Comparison of ENCODE assay signal across 8 mouse cellular contexts in genomic region chr19:53528131-53528621, GRCm38 (mm10). TPM values are rescaled to one million over a fixed set of nuclear protein-coding genes. Genes with fewer than 3 reads are reported as not detected.
DNase-seq lines count a peak whose midpoint lies in the region; ATAC-seq lines count a peak whose summit lies in the region.

No protein-coding gene starts in this region.

- no peaks in the 10 kb centered on the region for H3K9me3 ChIP-seq in heart, embryonic 13.5 days
- no peaks in the 10 kb centered on the region for H3K9me3 ChIP-seq in hindbrain, embryonic 12.5 days (replicated peaks)
- H3K9me3 ChIP-seq in midbrain, embryonic 13.5 days = no peaks in the 10 kb centered on the region

- 3% methylated on average over 13 of the region's 13 CpGs for WGBS in heart, embryonic 13.5 days
- WGBS in hindbrain, embryonic 12.5 days = 2% methylated on average over 13 of the region's 13 CpGs
- 2% methylated on average over 13 of the region's 13 CpGs for WGBS in midbrain, embryonic 13.5 days

- DNase-seq in heart, adult 18-20 months = no peak
- DNase-seq in MN1 (ENCODE audit: low spot score) = peak; percentile 32
- no peak for DNase-seq in Muller cell, postnatal 12 days (ENCODE audit: inconsistent ontology term)
- no peak for DNase-seq in thymus, postnatal 14 days
- no peak for DNase-seq in spleen, postnatal 10 days (ENCODE audit: low spot score in 2 of 2)

- peak overlapping the region; percentile 94 for H3K4me2 ChIP-seq in heart, embryonic 13.5 days
- H3K4me2 ChIP-seq in hindbrain, embryonic 12.5 days (replicated peaks) = peak overlapping the region; percentile 93
- peak overlapping the region; percentile 83 for H3K4me2 ChIP-seq in midbrain, embryonic 13.5 days (replicated peaks)

- peaks cover 45% of the 10 kb centered on the region for H3K4me1 ChIP-seq in heart, embryonic 13.5 days
- peaks cover 18% of the 10 kb centered on the region for H3K4me1 ChIP-seq in hindbrain, embryonic 12.5 days
- peaks cover 22% of the 10 kb centered on the region for H3K4me1 ChIP-seq in midbrain, embryonic 13.5 days (replicated peaks)

- no peak for ATAC-seq in heart, embryonic 13.5 days (ENCODE audit: extremely low read depth, insufficient number of reproducible peaks, low FRiP score, low TSS enrichment)
- ATAC-seq in hindbrain, embryonic 12.5 days (ENCODE audit: low FRiP score) = peak; percentile 55
- ATAC-seq in midbrain, embryonic 13.5 days = peak; percentile 49

- no peaks in the 10 kb centered on the region for H3K36me3 ChIP-seq in heart, embryonic 13.5 days
- H3K36me3 ChIP-seq in hindbrain, embryonic 12.5 days = no peaks in the 10 kb centered on the region
- no peaks in the 10 kb centered on the region for H3K36me3 ChIP-seq in midbrain, embryonic 13.5 days

- peak overlapping the region; percentile 78 for H3K4me3 ChIP-seq in heart, embryonic 13.5 days
- peak overlapping the region; percentile 67 for H3K4me3 ChIP-seq in hindbrain, embryonic 12.5 days
- H3K4me3 ChIP-seq in midbrain, embryonic 13.5 days (replicated peaks) = peak overlapping the region; percentile 62

- peak overlapping the region; percentile 88 for H3K9ac ChIP-seq in heart, embryonic 13.5 days
- H3K9ac ChIP-seq in hindbrain, embryonic 12.5 days = peak overlapping the region; percentile 73
- peak overlapping the region; percentile 69 for H3K9ac ChIP-seq in midbrain, embryonic 13.5 days (replicated peaks)

- peak overlapping the region; percentile 81 for H3K27ac ChIP-seq in heart, embryonic 13.5 days (replicated peaks)
- H3K27ac ChIP-seq in hindbrain, embryonic 12.5 days = no peak overlapping the region
- H3K27ac ChIP-seq in midbrain, embryonic 13.5 days = 0 out of 2 replicates have a peak overlapping the region, but pooled peaks have one; percentile 25

- no peaks in the 10 kb centered on the region for H3K27me3 ChIP-seq in heart, embryonic 13.5 days (replicated peaks)
- peaks cover 47% of the 10 kb centered on the region for H3K27me3 ChIP-seq in hindbrain, embryonic 12.5 days
- peaks cover 43% of the 10 kb centered on the region for H3K27me3 ChIP-seq in midbrain, embryonic 13.5 days

RNA-seq across cellular contexts. Expression of gene Dusp5, which starts 0.7 kb away (rescaled TPM):
- polyA plus RNA-seq in heart, embryonic 13.5 days (2015; fragmentation: Nextera tagmentation; extraction: Ambion mirVana) = 7.8 and 8.0 TPM in 2 replicates
- 1 to 10 TPM; 3.3 to 4.2 TPM for total RNA-seq in heart, adult 18-20 months (2021)
- polyA plus RNA-seq in hindbrain, embryonic 12.5 days (2016; fragmentation: Nextera tagmentation; extraction: Ambion mirVana) = 2.4 TPM in 2 replicates
- 0.68 and 1.2 TPM in 2 replicates for polyA plus RNA-seq in midbrain, embryonic 13.5 days (2015; fragmentation: Nextera tagmentation; extraction: Ambion mirVana)
